Mouse (Mus musculus): ENCODE measurements around the gene P2rx6. TPM values are rescaled to one million over a fixed set of nuclear protein-coding genes. Genes with fewer than 3 reads are reported as not detected.
A peak's percentile ranks its signal among the peaks of the same experiment; 100 is the strongest.
"Not testable (repeated sequence)": the region's sequence is repeated elsewhere in the genome, so short reads cannot be mapped to it uniquely, and the experiment has no call there.

The P2rx6 gene
- polyA plus RNA-seq, 1 experiment from 2014 or later, result 3.3 TPM

DNA sequence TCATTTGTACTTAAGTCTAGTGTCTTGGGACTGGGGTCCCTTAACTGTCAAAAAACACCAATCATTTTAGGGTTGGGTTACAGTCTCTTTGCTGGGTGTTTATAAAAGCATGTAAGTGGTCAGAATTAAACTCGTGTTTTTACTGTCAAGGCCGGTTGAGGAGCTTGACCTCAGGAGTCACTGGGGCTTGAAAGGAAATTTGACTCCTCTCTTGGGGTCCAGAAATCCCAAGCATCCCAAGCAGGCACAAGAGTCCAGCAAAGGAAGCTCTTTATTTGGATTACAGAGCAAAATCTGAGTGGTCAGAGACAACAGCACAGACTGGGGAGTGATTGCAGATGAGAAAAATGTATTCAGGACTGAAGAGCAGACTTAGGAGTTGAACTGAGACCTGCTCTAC is 29.0 kb downstream of the P2rx6 start:
- ATAC-seq, result no peak
- no peak overlapping the region for H3K4me2 ChIP-seq (replicated peaks; ENCODE audit: low read depth, low read length)
- TF ChIP-seq EP300 (IDR thresholded peaks at IDR 0.05), result no peak
- TF ChIP-seq CTCF (IDR thresholded peaks at IDR 0.05), result no peak
- WGBS, result 17% methylated on average over 2 of the region's 2 CpGs
- H3K9ac ChIP-seq (replicated peaks; ENCODE audit: low read depth), result no peak overlapping the region
- no peaks in the 10 kb centered on the region for H3K36me3 ChIP-seq (ENCODE audit: insufficient read depth, low read length)
- no peak for DNase-seq (ENCODE audit: low spot score)
- no peak overlapping the region for H3K27ac ChIP-seq (ENCODE audit: low read length)
- no peaks in the 10 kb centered on the region for H3K27me3 ChIP-seq (replicated peaks; ENCODE audit: insufficient read depth, low read length)
- H3K9me3 ChIP-seq (ENCODE audit: low read length), result no peaks in the 10 kb centered on the region
- H3K4me3 ChIP-seq (ENCODE audit: low read depth, low read length), result no peak overlapping the region
- H3K4me1 ChIP-seq (ENCODE audit: insufficient read depth, low read depth, low read length), result no peaks in the 10 kb centered on the region

- TF ChIP-seq CTCF (IDR thresholded peaks at IDR 0.05), result peak; percentile 49
- no peak for TF ChIP-seq EP300 (IDR thresholded peaks at IDR 0.05)
- Histone ChIP-seq H3K36me3 (ENCODE audit: insufficient read depth, low read length) (no peaks in the 10 kb centered on the region), H3K4me2 (replicated peaks; ENCODE audit: low read depth, low read length) (no peak overlapping the region), H3K27ac (ENCODE audit: low read length) (no peak overlapping the region), H3K9me3 (ENCODE audit: low read length) (no peaks in the 10 kb centered on the region), H3K4me1 (ENCODE audit: insufficient read depth, low read depth, low read length) (no peaks in the 10 kb centered on the region), H3K4me3 (ENCODE audit: low read depth, low read length) (no peak overlapping the region), H3K27me3 (replicated peaks; ENCODE audit: insufficient read depth, low read length) (no peaks in the 10 kb centered on the region), H3K9ac (replicated peaks; ENCODE audit: low read depth) (no peak overlapping the region)
- DNase-seq (ENCODE audit: low spot score) (no peak), ATAC-seq (no peak)
- 35% methylated on average over 3 of the region's 3 CpGs for WGBS
Observed at GRCm38 (mm10) chr16:17600944-17601562, 39.4 kb downstream of the P2rx6 start.

- TF ChIP-seq CTCF (IDR thresholded peaks at IDR 0.05), result no peak
- TF ChIP-seq EP300 (IDR thresholded peaks at IDR 0.05), result no peak
Observed at GRCm38 (mm10) chr16:17604941-17605340, 43.3 kb downstream of the P2rx6 start.

DNA sequence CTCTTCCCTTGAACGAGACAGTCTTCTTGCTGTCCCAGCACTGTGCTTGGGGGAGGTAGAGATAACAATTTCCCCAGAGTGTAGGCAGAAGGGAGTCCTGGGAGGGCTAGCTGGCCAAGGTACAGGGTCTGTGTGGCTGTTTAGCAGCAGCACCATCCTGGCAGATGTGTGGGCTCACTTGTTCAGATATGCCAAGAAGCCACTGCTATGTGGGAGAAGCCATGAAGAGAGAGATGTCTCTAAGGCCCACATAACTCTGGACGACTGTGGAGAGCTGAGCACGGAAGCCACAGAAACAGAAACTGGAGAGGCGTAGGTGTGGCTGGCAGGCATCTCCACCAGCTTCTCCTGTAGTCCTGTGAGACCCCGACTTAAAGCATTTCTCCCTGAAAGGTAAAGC is 44.0 kb downstream of the P2rx6 start:
- DNase-seq (ENCODE audit: low spot score), result no peak
- no peak overlapping the region for H3K9ac ChIP-seq (replicated peaks; ENCODE audit: low read depth)
- H3K27ac ChIP-seq (ENCODE audit: low read length), result no peak overlapping the region
- no peak for TF ChIP-seq CTCF (IDR thresholded peaks at IDR 0.05)
- no peak for TF ChIP-seq EP300 (IDR thresholded peaks at IDR 0.05)
- no peaks in the 10 kb centered on the region for H3K36me3 ChIP-seq (ENCODE audit: insufficient read depth, low read length)
- H3K4me2 ChIP-seq (replicated peaks; ENCODE audit: low read depth, low read length), result no peak overlapping the region
- H3K4me1 ChIP-seq (ENCODE audit: insufficient read depth, low read depth, low read length), result no peaks in the 10 kb centered on the region
- no peak overlapping the region for H3K4me3 ChIP-seq (ENCODE audit: low read depth, low read length)
- H3K27me3 ChIP-seq (replicated peaks; ENCODE audit: insufficient read depth, low read length), result no peaks in the 10 kb centered on the region
- WGBS, result 65% methylated on average over 5 of the region's 5 CpGs
- no peak for ATAC-seq
- H3K9me3 ChIP-seq (ENCODE audit: low read length), result no peaks in the 10 kb centered on the region

More at GRCm38 (mm10) chr16:17604941-17605340, 43.3 kb downstream of the P2rx6 start:
- ATAC-seq (no peak), DNase-seq (ENCODE audit: low spot score) (no peak)
- no peaks in the 10 kb centered on the region for H3K27me3 ChIP-seq (replicated peaks; ENCODE audit: insufficient read depth, low read length)
- H3K4me1 ChIP-seq (ENCODE audit: insufficient read depth, low read depth, low read length), result no peaks in the 10 kb centered on the region
- 58% methylated on average over 4 of the region's 4 CpGs for WGBS
- no peak overlapping the region for H3K4me2 ChIP-seq (replicated peaks; ENCODE audit: low read depth, low read length)
- no peak overlapping the region for H3K27ac ChIP-seq (ENCODE audit: low read length)
- H3K36me3 ChIP-seq (ENCODE audit: insufficient read depth, low read length), result no peaks in the 10 kb centered on the region
- H3K4me3 ChIP-seq (ENCODE audit: low read depth, low read length), result no peak overlapping the region
- no peak overlapping the region for H3K9ac ChIP-seq (replicated peaks; ENCODE audit: low read depth)
- H3K9me3 ChIP-seq (ENCODE audit: low read length), result no peaks in the 10 kb centered on the region

DNA sequence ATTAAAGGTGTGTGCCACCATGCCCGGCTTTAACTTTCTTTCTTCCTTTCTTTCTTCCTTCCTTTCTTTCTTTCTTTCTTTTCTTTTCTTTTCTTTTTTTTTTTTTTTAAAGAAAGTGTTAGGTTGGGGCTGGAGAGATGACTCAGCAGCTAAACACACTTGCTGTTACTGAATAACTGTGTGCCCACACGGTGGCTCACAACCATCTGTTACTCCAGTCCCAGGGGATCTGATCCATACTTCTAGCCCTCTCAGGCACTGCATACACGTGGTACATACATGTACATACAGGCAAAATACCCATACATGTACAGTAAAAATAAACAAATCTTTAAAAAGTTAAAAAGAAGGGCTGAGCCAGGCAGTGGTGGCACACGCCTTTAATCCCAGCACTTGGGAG is 49.7 kb downstream of the P2rx6 start:
- H3K4me1 ChIP-seq (ENCODE audit: insufficient read depth, low read depth, low read length), result no peaks in the 10 kb centered on the region
- DNase-seq (ENCODE audit: low spot score) (no peak), ATAC-seq (no peak)
- H3K36me3 ChIP-seq (ENCODE audit: insufficient read depth, low read length), result no peaks in the 10 kb centered on the region
- H3K27me3 ChIP-seq (replicated peaks; ENCODE audit: insufficient read depth, low read length), result no peaks in the 10 kb centered on the region
- H3K27ac ChIP-seq (ENCODE audit: low read length), result no peak overlapping the region
- TF ChIP-seq EP300 (IDR thresholded peaks at IDR 0.05) (no peak), CTCF (IDR thresholded peaks at IDR 0.05) (no peak)
- 60% methylated on average over 4 of the region's 4 CpGs for WGBS
- no peak overlapping the region for H3K9ac ChIP-seq (replicated peaks; ENCODE audit: low read depth)
- no peak overlapping the region for H3K4me3 ChIP-seq (ENCODE audit: low read depth, low read length)
- no peaks in the 10 kb centered on the region for H3K9me3 ChIP-seq (ENCODE audit: low read length)
- H3K4me2 ChIP-seq (replicated peaks; ENCODE audit: low read depth, low read length), result no peak overlapping the region

- not testable (repeated sequence) for H3K9ac ChIP-seq (replicated peaks; ENCODE audit: low read depth); H3K4me3 ChIP-seq (ENCODE audit: low read depth, low read length); DNase-seq (ENCODE audit: low spot score); H3K36me3 ChIP-seq (ENCODE audit: insufficient read depth, low read length); ATAC-seq; H3K27me3 ChIP-seq (replicated peaks; ENCODE audit: insufficient read depth, low read length); H3K4me1 ChIP-seq (ENCODE audit: insufficient read depth, low read depth, low read length); H3K9me3 ChIP-seq (ENCODE audit: low read length); H3K4me2 ChIP-seq (replicated peaks; ENCODE audit: low read depth, low read length); H3K27ac ChIP-seq (ENCODE audit: low read length)
- peak; percentile 65 for TF ChIP-seq CTCF (IDR thresholded peaks at IDR 0.05)
- WGBS, result 92% methylated on average over 6 of the region's 6 CpGs
Observed at GRCm38 (mm10) chr16:17614740-17615139, 53.1 kb downstream of the P2rx6 start.

DNA sequence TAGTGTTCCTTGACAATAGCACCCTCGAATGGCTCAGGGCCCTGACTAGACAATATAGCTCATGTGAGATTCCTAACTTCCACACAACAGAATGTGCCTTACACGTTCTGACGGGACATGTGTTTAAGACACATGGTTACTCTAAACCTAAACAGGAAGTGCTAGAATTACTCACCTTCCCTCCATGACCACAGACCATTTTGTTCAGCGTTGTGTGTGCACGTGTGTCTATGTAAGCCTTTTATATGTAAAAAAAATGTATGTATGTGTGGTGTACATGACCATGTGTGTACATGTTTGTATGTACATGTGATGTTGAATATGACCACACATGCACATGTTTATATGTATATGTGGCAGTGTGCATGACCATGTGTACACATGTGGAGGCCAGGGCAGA is 54.5 kb downstream of the P2rx6 start:
- Histone ChIP-seq H3K4me2 (replicated peaks; ENCODE audit: low read depth, low read length) (no peak overlapping the region), H3K27ac (ENCODE audit: low read length) (no peak overlapping the region), H3K27me3 (replicated peaks; ENCODE audit: insufficient read depth, low read length) (no peaks in the 10 kb centered on the region), H3K9me3 (ENCODE audit: low read length) (no peaks in the 10 kb centered on the region), H3K4me1 (ENCODE audit: insufficient read depth, low read depth, low read length) (no peaks in the 10 kb centered on the region; the same call in 1 of the 2 replicates), H3K4me3 (ENCODE audit: low read depth, low read length) (no peak overlapping the region), H3K36me3 (ENCODE audit: insufficient read depth, low read length) (no peaks in the 10 kb centered on the region), H3K9ac (replicated peaks; ENCODE audit: low read depth) (no peak overlapping the region)
- TF ChIP-seq CTCF (IDR thresholded peaks at IDR 0.05) (no peak), EP300 (IDR thresholded peaks at IDR 0.05) (no peak)
- ATAC-seq, result no peak
- 64% methylated on average over 5 of the region's 5 CpGs for WGBS
- no peak for DNase-seq (ENCODE audit: low spot score)
